Mouse (Mus musculus) liver, embryonic 15.5 days (tissue): Measurements from ENCODE around the gene Kat7. TPM values are rescaled to one million over a fixed set of nuclear protein-coding genes. Genes with fewer than 3 reads are reported as not detected.

Source experiments
- ATAC-seq: fragments of 200-750 bp; cut with Nextera tagmentation; 2 replicates; pipeline ENCODE4 v1.8.0; 2017; ENCODE audit warnings: moderate number of reproducible peaks, mild to moderate bottlenecking, moderate library complexity; ENCODE audit not compliant: insufficient read depth
- H3K27ac ChIP-seq: fragments of 300-500 bp; sonication (generic); replicated peaks from 2 replicates; pipeline ENCODE4 v1.5.1; 2015; ENCODE audit warnings: mild to moderate bottlenecking, inconsistent platforms
- H3K27me3 ChIP-seq: fragments of 300-500 bp; sonication (generic); 2 replicates; pipeline ENCODE4 v1.6.1; 2015; ENCODE audit warnings: mild to moderate bottlenecking, inconsistent platforms
- H3K36me3 ChIP-seq: fragments of 300-500 bp; sonication (generic); replicated peaks from 2 replicates; pipeline ENCODE4 v1.6.1; 2015; ENCODE audit warnings: moderate library complexity, mild to moderate bottlenecking, inconsistent platforms
- H3K4me1 ChIP-seq: fragments of 300-500 bp; sonication (generic); replicated peaks from 2 replicates; pipeline ENCODE4 v1.6.1; 2015; ENCODE audit warnings: inconsistent platforms
- H3K4me2 ChIP-seq: fragments of 300-500 bp; sonication (generic); 2 replicates; pipeline ENCODE4 v1.6.1; 2015; ENCODE audit warnings: moderate library complexity, mild to moderate bottlenecking, inconsistent platforms
- H3K4me3 ChIP-seq: fragments of 300-500 bp; sonication (generic); replicated peaks from 2 replicates; pipeline ENCODE4 v1.5.1; 2015; ENCODE audit warnings: mild to moderate bottlenecking, inconsistent platforms
- H3K9ac ChIP-seq: fragments of 300-500 bp; sonication (generic); 2 replicates; pipeline ENCODE4 v1.6.1; 2015; ENCODE audit warnings: moderate library complexity, mild to moderate bottlenecking, inconsistent platforms
- H3K9me3 ChIP-seq: fragments of 300-500 bp; sonication (generic); replicated peaks from 2 replicates; pipeline ENCODE4 v1.6.1; 2016; ENCODE audit warnings: inconsistent platforms
- WGBS: fragments of 180-500 bp; shearing (Covaris S2); methylation state at CpG from one replicate; pipeline ENCODE4 v1.1.7; 2015; ENCODE audit warnings: mixed read lengths; ENCODE audit not compliant: insufficient replicate concordance; 5-methylcytosine and 5-hydroxymethylcytosine counted together
- polyA plus RNA-seq: library from polyadenylated mRNA; unstranded; fragments of >200 nt; fragmentation: Nextera tagmentation; extraction: Ambion mirVana; gene quantifications from 2 replicates; pipeline ENCODE4 v1.2.1, GENCODE M21; 2015

Gene Kat7
- polyA plus RNA-seq = 30.6 and 30.8 TPM in 2 replicates

DNA sequence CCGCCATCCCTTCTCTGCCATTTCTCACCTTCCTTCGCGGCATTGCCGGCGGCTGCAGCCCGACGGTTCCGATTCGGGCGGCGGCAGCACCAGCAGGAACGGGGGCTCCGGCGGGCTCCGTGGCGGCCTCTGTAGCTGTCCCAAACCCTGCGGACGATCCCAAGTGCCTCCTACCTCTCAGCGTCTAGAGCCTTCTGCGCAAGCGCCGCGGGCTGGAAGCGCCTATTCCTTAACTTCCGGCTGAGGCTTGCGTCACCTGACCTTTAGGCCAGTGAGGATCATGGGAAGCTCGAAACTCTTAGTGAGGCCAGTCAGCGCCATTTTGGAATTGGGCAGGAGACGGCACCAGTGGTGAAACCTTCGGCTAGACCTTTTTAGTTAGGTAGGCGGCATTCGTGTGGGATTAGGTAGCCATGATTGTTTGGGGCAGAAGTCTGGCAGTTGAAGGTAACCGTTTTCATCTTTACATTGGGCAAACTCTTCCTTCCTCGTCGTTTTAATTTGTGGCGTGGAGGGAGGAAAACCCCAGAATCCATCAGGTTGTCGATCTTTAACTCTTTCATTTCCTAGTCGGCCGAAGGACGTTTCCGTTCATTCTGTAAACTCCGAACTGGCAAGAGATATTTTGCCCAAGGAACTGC lies at the start of gene Kat7:
Gene Kat7, minus strand, starts transcription at position 240 of the 641 bp plus-strand sequence.
- under 1% methylated on average over 42 of the region's 42 CpGs for WGBS
- peaks cover 59% of the 10 kb centered on the region for H3K4me1 ChIP-seq
- H3K4me3 ChIP-seq = peak within 1 kb of the TSS; percentile 96

DNA sequence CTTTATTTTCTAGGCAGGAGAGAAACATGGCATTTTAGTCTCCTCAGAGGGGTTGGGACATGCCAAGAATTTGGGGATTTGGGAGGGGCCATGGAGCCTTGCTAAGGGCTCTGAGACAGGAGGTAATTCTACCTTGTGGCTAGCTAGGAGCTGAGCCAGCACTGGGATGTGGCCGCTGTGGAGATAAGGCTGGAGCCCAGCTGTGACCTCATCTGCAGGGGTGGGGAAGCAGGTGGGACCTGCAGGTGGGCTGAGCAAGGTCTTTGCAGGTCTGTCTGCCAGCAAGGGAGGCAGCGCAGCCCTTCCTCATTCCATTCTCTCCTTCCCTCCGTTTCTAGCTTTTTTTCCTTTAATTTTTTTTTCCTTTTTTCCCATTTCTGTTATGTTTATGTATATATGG lies 48.2 kb upstream of the Kat7 start:
- H3K27me3 ChIP-seq = no peaks in the 10 kb centered on the region
- ATAC-seq = no peak
- H3K36me3 ChIP-seq = peaks cover 91% of the 10 kb centered on the region
- H3K27ac ChIP-seq = peak overlapping the region; percentile 98
- H3K9ac ChIP-seq = peak overlapping the region; percentile 64; the same call in 1 of the 2 replicates
- H3K4me1 ChIP-seq = peaks cover 70% of the 10 kb centered on the region
- H3K4me2 ChIP-seq = peak overlapping the region; percentile 70
- 64% methylated on average over 3 of the region's 3 CpGs for WGBS
- H3K9me3 ChIP-seq = no peaks in the 10 kb centered on the region
- H3K4me3 ChIP-seq = no peak overlapping the region

More for the DNA sequence above, at the start of gene Kat7:
- Histone ChIP-seq H3K4me2 (peak within 1 kb of the TSS; percentile 77), H3K36me3 (peaks cover 22% of the 10 kb centered on the region), H3K27me3 (no peaks in the 10 kb centered on the region), H3K9ac (peak within 1 kb of the TSS; percentile 95), H3K9me3 (no peaks in the 10 kb centered on the region), H3K27ac (peak within 1 kb of the TSS; percentile 99)
- peak; percentile 86 for ATAC-seq

DNA sequence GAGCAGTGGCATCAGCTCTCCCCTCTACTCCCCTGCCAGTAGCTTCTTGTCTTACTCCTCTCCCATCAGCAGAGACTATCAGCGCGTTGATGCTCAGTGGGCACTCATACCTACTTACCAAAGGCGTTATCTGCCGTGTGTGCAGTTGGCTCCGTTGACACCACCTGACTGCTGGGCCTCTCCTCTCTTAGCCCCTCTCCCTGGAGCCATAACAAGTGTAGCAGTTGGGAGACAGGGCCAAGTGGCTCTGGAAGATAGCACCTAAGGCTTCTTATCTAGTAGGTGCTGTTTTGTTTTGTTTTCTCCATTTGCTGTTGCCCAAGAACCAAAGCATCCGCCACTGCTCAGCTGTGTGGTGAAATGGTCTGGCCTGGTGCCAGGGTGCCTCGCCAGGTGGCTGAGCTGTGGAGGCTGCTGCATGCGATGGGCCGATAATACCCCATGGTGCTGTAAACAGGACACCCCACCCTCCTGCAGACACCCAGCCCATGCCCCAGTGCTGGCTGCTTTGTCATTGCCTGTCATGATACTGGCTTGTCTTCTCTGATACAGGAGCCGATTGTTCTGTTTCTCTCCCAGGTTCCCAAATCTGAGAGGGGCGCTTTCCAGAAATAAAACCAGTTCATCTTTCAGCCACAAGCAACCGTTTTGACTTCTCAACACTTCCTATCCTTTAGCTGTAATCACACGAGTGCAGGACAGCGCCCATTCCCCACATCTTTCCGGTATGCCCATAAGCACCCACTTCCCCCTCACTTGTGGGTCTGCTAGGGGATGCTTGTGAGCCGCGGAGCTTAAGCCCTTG lies 46.6 kb upstream of the Kat7 start:
- H3K36me3 ChIP-seq = peaks cover 94% of the 10 kb centered on the region
- 13% methylated on average over 17 of the region's 17 CpGs for WGBS
- peak overlapping the region; percentile 70 for H3K4me2 ChIP-seq
- no peaks in the 10 kb centered on the region for H3K27me3 ChIP-seq
- H3K4me1 ChIP-seq = peaks cover 84% of the 10 kb centered on the region
- H3K4me3 ChIP-seq = peak overlapping the region; percentile 47
- peak overlapping the region; percentile 64 for H3K9ac ChIP-seq
- H3K27ac ChIP-seq = peak overlapping the region; percentile 98
- H3K9me3 ChIP-seq = no peaks in the 10 kb centered on the region
- peak; percentile 96 for ATAC-seq

DNA sequence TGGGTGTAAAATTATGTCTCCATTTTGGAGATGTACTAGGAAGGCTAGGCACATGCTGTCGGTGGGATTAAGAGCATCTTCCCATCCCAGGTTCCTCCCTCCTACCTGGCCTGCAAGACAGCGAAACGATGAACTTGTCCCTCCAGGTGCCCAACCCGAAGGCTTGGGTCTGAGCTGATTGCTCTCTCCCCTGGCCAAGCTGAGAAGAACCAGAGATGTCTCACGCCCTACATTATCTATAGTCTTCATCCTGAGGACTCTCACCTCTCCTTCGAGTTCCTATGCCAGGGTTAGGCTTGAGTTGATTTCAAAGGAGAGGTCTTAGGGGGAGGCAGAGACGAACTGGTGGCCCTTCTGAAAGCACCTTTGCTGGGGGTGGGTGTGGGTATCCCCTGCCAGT lies 46.0 kb upstream of the Kat7 start:
- H3K4me1 ChIP-seq = peaks cover 90% of the 10 kb centered on the region
- H3K4me3 ChIP-seq = peak overlapping the region; percentile 47
- H3K27me3 ChIP-seq = no peaks in the 10 kb centered on the region
- peak overlapping the region; percentile 98 for H3K27ac ChIP-seq
- peaks cover 95% of the 10 kb centered on the region for H3K36me3 ChIP-seq
- ATAC-seq = peak; percentile 35
- H3K4me2 ChIP-seq = peak overlapping the region; percentile 70
- WGBS = 33% methylated on average over 7 of the region's 7 CpGs
- H3K9ac ChIP-seq = peak overlapping the region; percentile 64
- H3K9me3 ChIP-seq = no peaks in the 10 kb centered on the region

DNA sequence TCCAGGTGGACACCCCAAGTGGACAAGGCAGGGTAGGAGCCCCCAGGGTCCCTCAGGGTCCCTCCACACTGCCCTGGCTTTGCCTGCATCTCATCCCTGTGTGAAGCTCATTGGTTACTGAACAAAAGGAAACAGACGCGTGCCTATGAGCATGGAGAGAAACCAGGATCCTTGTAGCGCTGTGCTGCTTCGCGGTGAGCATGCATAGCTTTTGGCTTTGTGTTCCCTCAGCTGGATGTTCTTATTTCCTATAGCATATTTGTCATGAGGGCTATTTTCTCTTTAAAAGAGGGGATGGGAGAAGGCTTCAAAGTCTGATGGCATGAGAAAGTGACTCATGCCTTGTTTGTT lies 45.6 kb upstream of the Kat7 start:
- H3K4me1 ChIP-seq = peaks cover 94% of the 10 kb centered on the region
- no peak for ATAC-seq
- H3K4me2 ChIP-seq = peak overlapping the region; percentile 70
- peak overlapping the region; percentile 98 for H3K27ac ChIP-seq
- no peaks in the 10 kb centered on the region for H3K27me3 ChIP-seq
- H3K9me3 ChIP-seq = no peaks in the 10 kb centered on the region
- H3K36me3 ChIP-seq = peaks cover 95% of the 10 kb centered on the region
- peak overlapping the region; percentile 47 for H3K4me3 ChIP-seq
- WGBS = 86% methylated on average over 5 of the region's 5 CpGs
- H3K9ac ChIP-seq = peak overlapping the region; percentile 64

DNA sequence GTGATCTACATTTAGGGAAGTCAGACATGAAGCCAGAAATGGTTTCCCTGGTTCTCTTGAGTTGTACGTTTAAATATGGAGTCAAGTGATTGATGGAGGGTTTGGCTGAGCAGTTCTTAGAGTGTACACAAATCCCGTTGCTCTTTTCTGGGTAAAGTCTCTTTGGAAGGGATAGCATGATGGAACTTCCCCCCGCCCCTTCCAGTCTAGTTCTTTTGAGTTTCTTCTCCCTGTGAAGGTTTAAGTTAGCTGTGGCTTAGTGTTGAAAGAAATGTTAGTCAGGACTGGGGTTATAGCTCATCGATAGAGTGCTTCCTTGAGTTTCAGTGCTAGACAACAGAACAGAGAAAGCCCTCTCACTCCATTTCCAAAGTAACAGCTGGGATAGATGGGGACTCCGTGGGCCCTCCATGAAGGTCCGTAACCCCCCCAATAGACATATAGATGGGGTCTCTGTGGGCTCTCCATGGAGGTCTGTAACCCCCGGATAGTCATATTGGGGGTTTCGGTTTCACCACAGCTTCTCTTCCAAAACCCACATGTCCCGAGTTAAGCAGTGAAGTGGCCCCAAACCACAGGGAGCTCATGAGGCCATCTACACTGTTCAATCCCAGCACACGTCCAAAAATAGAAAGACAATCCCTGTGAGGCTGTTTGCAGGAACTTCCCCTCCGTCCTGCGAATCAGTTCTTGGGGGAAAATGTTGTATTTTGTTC lies 45.1 kb upstream of the Kat7 start:
- Histone ChIP-seq H3K27ac (peak overlapping the region; percentile 98), H3K9me3 (no peaks in the 10 kb centered on the region), H3K4me2 (peak overlapping the region; percentile 70), H3K4me3 (peak overlapping the region; percentile 47), H3K9ac (peak overlapping the region; percentile 64), H3K27me3 (no peaks in the 10 kb centered on the region), H3K4me1 (peaks cover 99% of the 10 kb centered on the region), H3K36me3 (peaks cover 95% of the 10 kb centered on the region)
- 57% methylated on average over 12 of the region's 12 CpGs for WGBS
- ATAC-seq = no peak

DNA sequence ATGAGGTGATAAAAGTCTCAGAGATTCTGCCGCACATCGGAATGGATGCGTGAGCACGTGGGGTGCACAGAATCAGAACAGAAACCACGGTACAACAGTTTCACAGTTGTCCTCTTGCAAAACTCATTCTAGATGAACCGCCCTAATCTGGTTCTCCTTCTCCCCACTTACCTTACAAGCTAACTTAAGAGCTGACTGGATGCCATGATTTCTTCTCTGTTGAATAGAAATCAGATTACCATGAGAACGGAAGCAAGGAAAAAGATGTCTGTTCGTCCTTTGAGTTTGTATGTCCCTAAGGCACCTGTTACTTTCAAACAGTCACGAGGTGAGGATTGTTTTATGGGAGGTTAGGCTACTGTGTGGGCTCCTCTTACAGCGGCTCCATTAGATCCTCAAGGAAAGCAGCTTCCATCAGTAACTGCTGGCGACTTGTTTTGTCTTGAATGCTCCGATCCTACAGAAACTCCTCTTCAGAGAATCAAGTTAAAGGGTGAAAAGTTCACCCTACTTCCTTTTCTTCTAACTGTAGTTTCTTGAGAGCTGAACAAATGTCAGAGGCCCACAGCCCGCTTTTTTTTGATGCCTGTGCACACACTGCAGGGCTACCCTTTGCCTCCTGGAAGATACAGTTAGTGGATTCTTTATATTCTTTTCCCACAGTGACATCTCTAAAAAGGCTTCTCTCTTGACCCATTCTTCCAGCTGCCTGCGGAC lies 44.3 kb upstream of the Kat7 start:
- 68% methylated on average over 14 of the region's 14 CpGs for WGBS
- peak overlapping the region; percentile 47 for H3K4me3 ChIP-seq
- peaks cover 95% of the 10 kb centered on the region for H3K36me3 ChIP-seq
- peak overlapping the region; percentile 64 for H3K9ac ChIP-seq
- no peaks in the 10 kb centered on the region for H3K9me3 ChIP-seq
- ATAC-seq = no peak
- no peaks in the 10 kb centered on the region for H3K27me3 ChIP-seq
- H3K27ac ChIP-seq = peak overlapping the region; percentile 98
- peak overlapping the region; percentile 70 for H3K4me2 ChIP-seq
- peaks cover 100% of the 10 kb centered on the region for H3K4me1 ChIP-seq

DNA sequence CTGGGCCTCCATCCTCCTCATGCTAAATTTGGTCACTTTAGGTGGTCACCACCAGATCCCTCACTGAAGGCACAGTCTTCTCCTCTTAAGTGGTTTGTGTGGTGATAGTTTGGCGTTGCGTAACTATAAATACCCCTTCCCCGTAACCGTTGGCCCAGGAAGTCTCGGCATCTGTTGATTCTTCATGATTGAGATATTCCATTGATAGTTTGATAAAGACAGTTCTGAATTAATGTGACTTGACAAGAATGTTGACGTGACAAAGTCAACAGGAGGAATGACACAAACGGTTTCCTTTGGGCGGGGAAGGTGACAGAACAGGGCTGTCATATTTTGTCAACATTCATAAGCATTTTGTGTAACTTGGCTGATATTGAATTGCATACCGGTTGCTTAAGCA lies 43.2 kb upstream of the Kat7 start:
- Histone ChIP-seq H3K4me2 (peak overlapping the region; percentile 11; the same call in 1 of the 2 replicates), H3K4me1 (peaks cover 97% of the 10 kb centered on the region), H3K4me3 (no peak overlapping the region), H3K9me3 (no peaks in the 10 kb centered on the region), H3K36me3 (peaks cover 95% of the 10 kb centered on the region), H3K27me3 (no peaks in the 10 kb centered on the region), H3K9ac (no peak overlapping the region), H3K27ac (peak overlapping the region; percentile 98)
- 45% methylated on average over 9 of the region's 9 CpGs for WGBS
- ATAC-seq = no peak

DNA sequence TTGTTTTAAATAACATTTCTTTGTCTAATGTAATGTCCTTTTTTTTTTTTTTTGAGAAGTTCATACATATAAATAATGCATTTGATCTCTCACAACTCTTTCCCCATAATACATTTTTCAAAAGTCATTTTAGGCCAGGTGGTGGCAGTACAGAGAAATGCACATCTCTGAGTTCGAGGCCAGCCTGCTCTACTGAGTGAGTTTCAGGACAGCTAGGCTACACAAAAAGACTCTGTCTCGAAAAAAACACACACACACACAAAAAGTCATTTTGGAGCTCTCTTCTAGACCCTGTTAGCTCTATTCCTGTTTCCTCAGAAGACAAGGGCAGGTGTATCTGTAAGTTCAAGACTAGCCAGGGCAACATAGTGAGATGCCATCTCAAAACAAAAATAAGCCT lies 42.6 kb upstream of the Kat7 start:
- H3K9me3 ChIP-seq = no peaks in the 10 kb centered on the region
- H3K27ac ChIP-seq = peak overlapping the region; percentile 98
- no peaks in the 10 kb centered on the region for H3K27me3 ChIP-seq
- H3K9ac ChIP-seq = no peak overlapping the region
- no peak for ATAC-seq
- WGBS = 73% methylated on average over 2 of the region's 2 CpGs
- H3K4me2 ChIP-seq = 0 out of 2 replicates have a peak overlapping the region, but pooled peaks have one; percentile 11
- H3K4me1 ChIP-seq = peaks cover 94% of the 10 kb centered on the region
- H3K36me3 ChIP-seq = peaks cover 95% of the 10 kb centered on the region
- H3K4me3 ChIP-seq = no peak overlapping the region

DNA sequence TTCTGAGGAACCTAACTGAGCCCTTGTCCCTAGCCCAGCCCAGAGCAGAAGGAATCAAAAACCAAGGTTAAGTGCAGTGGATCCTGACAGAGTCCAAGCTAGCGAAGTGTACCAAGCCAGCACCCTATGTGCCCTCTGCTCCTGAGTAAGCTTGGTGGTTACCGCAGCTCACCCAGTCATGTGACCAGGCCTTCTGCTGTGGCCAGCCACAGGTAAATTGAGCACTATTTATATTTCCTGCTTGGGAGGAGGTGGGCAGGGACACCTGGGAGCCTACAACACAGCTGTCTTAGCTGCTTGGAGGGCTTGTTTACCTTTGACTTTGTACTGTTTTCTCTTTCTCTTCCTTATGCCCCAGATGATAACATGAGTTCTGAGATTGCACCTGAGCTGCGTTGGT lies 40.9 kb upstream of the Kat7 start:
- peak overlapping the region; percentile 62 for H3K27ac ChIP-seq
- H3K36me3 ChIP-seq = peaks cover 98% of the 10 kb centered on the region

More for the DNA sequence above, 40.9 kb upstream of the Kat7 start:
- H3K9ac ChIP-seq = 0 out of 2 replicates have a peak overlapping the region, but pooled peaks have one; percentile 4
- peaks cover 92% of the 10 kb centered on the region for H3K4me1 ChIP-seq
- 90% methylated on average over 3 of the region's 3 CpGs for WGBS
- no peaks in the 10 kb centered on the region for H3K27me3 ChIP-seq
- H3K4me2 ChIP-seq = no peak overlapping the region
- no peak overlapping the region for H3K4me3 ChIP-seq
- ATAC-seq = no peak
- H3K9me3 ChIP-seq = no peaks in the 10 kb centered on the region
